Mouse (Mus musculus) retina, embryonic 14.5 days (tissue): Measurements from ENCODE around the gene Spats1.
"Not testable (repeated sequence)": the region's sequence is repeated elsewhere in the genome, so short reads cannot be mapped to it uniquely, and the experiment has no call there.

ENCODE experiments used
- DNase-seq: peaks from one replicate; pipeline ENCODE4 v3.0.0-alpha.2; 2015; ENCODE audit warnings: low spot score

The Spats1 gene

DNA sequence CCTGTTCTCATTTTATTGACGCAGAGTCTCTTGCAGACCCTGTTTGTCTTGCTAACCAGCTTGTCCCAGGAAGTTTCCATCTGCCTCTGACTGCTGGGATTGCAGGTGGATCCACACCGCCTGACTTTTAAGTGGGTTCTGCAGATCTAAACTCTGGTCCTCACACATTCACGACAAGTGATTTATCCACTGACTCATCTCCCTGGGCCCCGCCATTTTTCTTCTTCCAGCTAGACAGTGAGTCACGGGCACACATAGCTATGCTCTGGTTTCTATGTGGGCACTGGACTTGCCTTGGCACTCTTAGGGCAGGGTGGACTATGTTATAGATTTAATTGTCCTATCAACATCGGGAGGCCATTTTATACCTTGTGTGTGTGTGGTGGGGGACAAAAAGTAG, 14.5 kb upstream of the Spats1 start:
- no peak for DNase-seq

DNA sequence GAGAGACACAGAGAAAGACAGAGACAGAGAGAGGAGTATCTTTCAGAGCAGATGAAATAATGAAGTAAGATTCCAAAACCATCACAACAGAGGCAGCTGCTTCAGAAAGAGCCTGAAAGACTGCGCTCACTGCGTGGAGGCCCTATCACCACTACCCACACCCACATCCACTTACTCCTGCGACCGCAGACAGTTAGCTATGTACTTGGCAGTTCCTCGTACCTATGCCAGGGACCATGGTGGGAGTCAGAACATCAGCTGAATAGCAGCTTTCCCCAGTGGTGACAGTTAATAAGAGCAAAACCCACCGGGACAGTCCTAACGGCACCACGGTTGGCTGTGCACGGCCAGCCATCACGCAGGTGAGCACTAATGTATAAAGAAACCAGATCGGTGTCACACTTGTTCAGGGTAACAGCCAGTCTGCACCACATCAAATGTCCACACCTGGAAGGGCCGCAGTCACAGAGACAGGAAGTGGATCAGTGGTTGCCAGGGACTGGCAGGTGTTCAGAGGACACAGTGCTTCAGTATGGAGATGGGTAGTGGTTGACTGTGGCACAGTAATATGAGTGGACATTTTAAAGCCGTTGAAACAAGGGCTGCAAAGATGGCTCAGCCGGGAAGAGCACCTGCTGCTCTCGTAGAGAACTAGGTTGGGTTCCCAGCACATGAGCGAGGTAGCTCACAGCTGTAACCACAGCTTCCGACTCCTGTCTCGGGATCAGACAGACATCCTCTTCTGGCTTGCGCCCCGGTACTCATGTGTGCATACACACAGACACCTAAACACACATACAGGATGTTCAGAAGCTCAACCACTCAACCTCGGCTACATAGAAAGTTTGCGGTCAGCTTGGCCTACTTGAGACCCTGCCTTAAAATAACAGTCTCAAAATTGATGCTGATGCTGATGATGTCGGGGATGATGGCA, 13.4 kb upstream of the Spats1 start:
- no peak for DNase-seq

DNA sequence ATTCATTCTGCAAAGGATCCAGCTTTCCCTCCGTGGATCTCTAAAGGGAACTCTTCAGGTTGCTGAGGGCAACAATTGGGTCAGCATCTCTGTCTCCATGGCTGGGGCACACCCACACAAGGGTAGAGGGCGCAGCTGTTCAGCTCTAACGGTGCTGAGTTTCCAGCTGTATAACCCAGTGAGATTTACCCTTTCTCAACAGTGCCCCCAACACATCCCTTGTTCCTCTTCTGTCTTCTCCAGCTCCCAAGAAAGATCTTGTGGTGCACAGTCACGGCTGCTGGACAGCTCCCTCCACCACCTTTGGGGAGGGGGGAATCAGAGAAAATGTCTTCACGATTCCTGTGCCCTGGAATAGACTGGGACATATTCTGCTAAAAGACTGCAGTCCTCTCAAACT, 12.0 kb upstream of the Spats1 start:
- DNase-seq: peak; percentile 19

DNA sequence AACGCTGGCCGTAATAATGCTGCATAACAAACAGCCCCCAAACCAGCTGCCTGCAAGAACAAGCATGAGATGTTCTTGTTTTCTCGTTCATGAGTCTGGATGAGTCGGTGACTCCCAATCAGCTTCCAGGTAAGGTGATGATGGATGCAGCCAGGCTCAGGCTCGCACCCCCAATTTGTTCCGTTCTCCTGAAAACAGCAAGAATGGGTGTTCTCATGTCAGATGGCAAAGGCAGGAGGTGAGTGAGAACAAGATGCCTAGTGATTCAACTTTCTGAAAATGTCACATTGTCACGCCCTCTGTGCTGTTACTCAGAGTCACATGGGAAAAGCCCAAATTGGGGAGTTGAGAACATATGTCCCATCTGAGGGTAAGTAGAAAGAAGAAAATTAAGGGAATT, 10.4 kb upstream of the Spats1 start:
- no peak for DNase-seq

DNA sequence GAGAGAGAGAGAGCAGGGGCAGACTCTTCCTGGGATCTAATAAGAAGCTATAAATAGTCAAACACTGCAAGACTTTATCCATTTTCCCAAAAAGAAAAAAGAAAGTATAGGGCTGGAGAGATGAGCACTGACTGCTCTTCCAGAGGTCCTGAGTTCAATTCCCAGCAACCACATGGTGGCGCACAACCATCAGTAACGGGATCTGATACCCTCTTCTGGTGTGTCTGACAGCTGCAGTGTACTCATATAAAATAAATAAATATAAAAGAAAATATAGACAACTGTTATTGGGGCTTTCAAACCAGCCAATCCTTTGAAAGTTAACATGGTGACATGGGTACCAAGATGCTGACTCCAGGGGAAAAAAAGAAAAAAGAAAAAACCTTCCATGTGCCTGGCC, 5.2 kb upstream of the Spats1 start:
- DNase-seq: no peak

DNA sequence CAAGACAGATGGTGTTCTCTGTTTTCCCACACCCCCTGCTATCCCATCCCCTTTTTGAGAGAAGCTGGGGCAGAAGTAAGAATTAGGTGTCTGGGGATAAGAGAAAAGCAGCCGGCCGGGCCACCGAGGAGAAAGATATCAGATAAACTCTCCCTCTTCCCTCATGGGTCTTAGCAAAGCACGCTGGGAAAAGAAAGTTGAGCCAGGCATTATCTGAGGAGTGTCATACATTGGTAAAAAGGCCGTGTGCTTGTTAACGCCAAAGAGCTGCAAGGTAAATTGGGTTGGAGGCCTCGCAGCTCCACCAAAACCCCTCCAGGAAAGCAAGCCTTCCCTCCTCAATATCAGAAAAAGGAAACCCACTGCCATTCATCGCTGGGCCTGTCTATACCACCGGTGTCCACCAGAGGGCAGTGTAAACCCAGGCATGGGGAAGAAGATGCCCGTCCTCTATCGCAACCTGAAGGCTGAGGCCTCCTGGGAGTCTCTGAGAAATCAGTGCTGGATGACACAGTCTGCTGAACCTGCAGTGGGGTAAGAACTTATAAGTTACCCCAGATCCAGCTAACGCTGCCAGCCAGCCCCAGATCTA, 3.1 kb upstream of the Spats1 start:
- DNase-seq: peak; percentile 92

DNA sequence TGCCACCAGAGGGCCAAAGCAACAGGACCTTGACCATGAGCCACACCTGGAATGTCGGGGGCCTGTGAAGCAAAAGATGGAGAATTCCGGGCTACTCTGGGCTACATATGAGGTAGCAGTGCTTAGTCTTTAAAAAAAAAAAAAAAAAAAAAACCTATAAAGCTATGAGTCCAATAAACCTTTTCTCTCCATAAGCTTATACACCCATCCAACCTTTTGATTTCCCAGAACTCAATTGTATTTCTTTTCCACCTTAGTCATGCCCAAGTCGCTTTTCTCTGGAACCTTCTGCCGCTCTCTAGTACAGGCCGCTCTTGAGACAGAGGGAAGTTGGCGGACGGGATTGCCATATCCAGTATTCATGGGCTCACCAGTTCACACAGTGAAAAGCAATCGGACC, 1.1 kb downstream of the Spats1 start:
- no peak for DNase-seq

DNA sequence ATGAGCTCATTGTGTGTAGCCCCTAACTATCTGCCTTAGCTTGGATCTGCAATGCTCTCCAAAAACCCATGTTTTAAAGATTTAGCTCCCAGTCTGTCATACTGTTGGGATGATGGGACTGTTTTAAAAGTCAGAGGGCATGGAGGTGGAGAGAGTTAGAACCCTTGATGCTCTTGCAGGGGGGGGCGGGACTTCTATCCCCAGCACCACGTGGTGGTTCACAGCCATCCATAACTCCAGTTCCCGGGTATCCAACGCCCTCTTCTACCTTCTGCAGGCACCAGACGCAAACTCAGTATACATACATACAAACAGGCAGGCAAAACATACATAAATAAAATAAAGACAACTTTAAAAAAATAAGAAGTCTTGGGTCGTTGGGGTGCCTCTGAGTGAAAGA, 1.5 kb downstream of the Spats1 start:
- no peak for DNase-seq

DNA sequence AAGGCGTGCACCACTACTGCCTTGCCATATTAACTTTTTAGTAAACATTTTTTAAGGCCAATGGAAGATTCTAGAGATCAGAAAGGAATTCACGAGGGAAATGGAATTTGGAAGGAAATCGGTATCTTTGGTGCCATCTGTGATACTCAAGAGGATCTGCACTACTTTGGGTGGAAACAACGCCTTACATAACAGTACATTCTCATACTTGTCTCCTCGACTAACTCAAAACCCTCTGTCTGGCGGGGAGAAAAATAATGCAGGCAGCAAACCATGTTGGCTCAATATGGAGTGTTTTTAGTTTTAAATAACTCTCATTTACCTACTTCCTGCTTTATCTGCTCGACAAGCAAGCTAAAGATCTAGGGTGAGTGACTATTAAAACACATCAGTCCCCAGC, 4.5 kb downstream of the Spats1 start:
- no peak for DNase-seq

DNA sequence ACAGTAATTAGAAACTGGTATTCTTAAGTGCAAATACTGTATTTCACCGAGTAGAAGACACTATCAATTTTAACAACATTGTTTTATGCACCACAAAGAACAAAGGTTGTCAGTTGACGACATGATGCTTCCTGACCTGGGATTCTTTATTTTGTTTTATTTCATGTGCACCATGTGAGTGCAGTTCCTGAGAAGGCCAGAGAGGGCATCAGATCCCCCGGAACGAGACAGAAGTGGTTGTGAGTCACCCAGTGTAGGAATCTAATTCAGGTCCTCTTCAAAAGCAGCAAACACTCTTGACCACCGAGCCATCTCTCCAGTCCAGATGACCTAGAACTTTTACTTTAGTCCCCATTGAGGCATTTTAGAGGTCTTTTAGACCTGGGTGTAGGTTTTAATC, 6.9 kb downstream of the Spats1 start:
- DNase-seq: no peak

DNA sequence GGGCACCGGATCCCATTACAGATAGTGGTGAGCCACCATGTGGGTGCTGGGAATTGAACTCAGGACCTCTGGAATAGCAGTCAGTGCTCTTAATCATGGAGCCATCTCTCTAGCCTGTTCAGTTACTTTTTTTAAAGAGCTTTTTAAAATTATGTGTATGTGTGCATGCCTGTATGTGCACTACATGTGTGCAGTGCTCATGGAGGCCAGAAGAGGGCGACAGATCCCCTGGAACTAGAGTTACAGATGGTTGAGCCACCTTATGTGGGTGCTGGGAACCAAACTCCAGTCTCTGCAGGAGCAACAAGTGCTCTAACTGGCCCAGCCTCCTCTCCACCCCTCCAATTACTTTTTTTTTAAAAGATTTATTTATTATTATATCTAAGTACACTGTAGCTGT, 8.5 kb downstream of the Spats1 start:
- DNase-seq: no peak

DNA sequence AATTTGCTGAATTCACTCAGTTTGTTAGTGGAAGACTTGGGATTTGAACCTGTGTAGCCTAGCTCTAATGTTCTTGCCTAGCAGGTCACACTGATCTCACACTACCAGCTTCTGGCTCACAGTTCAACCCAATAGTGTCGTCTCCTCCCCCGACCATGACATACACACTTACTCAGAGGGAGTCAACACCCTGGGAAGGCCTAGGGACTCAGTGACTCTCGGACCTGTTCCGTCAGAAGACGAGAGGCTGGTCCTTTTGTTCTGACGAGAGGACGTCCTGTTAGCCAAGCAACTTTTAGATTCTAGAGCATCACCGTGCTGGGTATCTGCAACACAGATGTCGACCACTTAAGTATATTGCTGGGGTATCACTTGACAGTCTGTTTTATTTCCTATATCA, 11.0 kb downstream of the Spats1 start:
- DNase-seq: no peak

DNA sequence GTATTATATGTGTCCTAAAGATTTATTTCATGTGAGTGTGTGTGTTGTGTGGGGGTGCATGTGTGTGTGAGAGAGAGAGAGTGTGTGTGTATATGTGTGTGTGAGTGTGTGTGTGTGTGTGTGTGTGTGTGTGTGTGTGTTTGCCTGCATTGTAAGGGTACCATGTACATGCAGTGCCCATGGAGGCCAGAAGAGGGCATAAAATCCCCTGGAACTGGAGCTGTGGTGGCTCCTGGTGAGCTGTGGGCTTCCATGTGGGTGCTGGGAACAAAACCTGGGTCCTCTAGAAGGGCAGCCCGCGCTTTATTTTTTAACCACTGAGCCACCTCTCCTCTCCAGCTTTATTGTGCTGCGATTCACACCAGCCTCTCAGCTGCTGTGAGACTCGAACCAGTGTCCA, 12.7 kb downstream of the Spats1 start:
- DNase-seq: no peak

DNA sequence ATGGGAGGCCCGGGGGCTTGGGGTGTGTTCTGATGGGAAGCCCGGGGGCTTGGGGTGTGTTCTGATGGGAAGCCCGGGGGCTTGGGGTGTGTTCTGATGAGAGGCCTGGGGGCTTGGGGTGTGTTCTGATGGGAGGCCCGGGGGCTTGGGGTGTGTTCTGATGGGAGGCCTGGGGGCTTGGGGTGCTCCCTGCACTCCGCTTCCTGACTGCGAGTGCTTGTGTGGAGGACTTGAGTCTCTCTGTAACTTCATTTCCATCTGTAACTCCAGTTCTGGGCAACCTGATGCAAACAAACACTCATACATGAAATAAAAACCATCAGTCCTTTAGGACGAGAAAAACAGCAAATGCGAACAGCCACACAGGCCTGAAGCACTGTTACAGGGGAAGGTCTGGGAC, 16.2 kb downstream of the Spats1 start:
- DNase-seq: no peak

DNA sequence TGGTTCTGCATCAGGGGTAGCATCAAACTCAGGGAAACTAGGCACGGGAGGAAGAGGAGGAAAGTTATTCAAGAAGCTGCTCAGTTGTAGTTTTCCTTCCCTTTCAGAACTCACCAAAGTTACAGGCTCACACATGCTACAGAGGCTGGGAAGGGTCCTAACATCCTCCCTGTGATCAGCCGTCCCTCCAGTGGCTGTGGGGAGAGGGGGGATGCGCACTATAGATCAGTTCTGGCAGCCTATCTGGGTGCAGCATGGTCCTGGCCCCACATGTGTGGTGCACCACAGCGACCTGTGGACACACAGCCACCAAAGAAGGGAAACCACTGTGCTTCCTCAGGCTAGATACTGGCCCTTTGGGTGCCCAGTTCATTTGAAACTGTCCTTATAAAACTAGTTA, 16.7 kb downstream of the Spats1 start:
- no peak for DNase-seq

DNA sequence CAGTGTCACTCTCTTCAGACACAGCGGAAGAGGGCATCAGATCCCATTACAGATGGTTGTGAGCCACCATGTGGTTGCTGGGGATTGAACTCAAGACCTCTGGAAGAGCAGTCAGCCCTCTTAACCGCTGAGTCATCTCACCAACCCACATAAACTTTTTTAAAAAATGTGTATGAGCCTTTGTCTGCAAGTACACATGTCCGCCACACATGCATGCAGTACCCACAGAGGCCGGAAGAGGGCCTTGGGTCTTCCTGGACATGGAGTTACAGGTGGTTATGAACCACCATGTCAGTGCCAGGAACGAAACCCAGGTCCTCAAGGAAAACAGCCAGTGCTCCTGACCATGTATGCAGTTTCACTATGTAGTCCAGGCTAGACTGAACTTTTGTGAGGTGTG, 17.7 kb downstream of the Spats1 start:
- no peak for DNase-seq

DNA sequence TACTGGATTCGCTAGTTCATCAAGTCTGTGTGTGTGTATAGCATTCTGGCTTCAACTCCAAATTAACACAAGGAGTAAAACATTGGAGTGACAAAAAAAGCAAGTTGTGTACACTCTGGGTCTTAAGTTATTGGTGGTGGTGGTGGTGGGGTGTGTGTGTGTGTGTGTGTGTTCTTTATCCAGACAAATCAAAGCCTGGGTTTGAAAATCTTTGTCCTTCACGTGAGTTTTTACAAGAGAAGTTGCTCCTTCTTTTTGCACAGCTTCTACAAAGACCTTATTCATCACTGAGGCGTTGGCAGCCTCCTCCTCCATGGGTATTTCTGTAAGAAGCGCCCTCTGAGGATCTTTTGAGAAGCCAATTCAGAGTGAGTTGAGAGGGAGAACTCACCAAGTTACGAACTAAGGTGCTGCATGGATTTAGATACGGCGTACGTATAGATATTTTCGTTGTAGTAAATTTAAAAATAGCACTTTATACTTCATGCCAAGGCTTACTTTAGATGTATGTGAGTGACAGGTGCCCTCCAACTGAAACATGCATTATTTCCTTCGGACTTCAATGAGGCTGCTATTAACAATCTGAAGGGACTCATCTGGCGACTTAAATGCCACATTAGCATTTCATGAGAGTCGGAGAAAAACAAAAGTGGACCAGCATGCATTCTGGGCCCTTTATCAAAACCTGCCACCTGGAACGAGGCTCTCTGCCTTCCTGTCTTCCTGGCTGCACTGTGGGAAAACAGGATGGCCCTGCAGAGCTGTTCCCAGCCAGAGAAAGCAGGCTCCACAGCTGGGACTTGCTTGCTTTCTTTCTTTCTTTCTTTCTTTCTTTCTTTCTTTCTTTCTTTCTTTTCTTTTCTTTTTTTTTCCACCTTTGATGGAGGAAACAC, 18.7 kb downstream of the Spats1 start:
- DNase-seq: no peak

DNA sequence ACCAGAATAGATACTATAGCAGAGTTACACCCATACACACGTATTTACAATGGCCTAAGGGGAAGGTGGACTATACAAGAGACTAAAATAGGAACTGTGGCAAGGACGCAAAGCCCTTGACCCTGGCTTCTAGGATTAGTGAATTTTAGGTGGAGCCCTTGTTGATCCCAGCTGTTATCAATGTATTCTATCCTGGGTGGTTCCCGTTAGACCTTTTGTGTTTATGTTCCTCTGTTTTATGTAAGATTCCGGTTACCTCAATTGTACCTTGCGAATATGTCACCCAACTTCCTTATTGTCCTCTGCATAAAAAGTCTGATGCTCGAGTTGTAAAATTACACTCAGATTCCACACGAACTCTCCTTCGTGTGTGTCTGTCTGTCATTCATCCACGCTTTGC, 19.4 kb downstream of the Spats1 start:
- not testable (repeated sequence) for DNase-seq

DNA sequence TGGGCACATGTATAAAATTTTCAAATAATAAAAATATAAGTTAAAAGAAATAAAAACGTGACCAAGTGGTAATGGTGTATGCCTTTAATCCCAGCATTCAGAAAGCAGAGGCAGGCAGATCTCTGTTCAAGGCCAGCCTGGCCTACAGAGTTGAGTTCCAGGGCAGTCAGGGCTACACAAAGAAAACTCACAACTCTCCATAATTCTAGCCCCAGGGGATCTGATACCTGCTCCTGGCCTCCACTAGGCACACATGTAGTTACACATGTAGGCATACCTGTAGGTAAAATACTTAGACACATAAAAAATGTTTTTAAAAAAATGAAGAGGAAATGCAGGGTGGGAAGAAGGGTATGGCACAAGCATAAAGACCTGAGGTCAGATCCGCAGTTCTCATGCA, 20.4 kb downstream of the Spats1 start:
- DNase-seq: no peak

DNA sequence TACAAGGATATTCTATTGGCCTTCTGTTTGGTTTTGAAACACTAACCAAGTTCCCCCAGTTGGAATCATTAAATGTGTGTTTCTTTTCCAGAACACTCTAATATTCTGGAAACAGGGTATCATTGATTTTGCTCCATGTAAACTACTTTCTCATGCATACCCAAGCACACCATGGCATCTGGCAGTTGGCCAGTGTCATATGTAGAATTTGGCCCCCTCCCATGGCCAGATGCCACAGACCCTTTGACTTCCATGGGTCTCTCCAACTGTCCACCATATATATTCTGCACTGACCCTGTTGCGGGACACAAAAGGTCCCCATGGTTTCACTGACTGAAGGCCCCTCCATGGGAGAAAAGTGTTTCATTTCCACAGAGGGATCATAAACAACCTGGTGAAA, 22.9 kb downstream of the Spats1 start:
- DNase-seq: no peak

DNA sequence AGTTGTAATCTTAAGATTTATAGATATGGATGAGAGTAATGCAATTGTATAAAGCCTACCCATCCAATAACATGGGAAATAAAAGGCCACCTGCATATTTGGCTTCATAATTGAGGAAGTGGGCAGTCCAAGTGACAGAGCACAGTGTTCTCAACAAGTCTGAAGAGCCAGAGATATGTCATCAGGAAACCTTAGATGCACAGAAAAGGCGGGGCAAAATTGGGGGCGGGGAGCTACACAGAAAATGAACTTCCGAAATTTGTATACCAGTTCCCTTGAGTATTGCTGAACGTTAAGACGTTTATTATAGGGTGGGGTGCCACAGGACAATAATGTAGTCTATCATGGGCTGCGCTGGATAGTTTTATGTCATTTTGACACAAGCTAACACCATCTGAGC, 25.1 kb downstream of the Spats1 start:
- DNase-seq: no peak

DNA sequence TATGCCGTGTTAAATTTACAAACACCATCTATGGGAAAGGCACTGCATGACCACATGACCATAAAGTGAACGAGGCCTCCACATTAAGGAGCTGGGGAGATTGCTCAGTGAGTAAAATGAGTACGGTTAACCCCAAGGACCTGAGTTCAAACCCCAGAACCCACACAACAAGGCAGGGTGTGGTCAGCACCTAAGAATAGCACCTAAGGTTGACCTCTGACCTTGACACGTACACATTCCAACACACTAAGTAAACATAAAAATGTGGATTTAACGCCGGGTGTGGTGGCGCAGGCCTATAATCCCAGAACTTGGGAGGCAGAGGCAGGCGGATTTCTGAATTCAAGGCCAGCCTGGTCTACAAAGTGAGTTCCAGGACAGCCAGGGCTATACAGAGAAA, 25.6 kb downstream of the Spats1 start:
- DNase-seq: no peak

DNA sequence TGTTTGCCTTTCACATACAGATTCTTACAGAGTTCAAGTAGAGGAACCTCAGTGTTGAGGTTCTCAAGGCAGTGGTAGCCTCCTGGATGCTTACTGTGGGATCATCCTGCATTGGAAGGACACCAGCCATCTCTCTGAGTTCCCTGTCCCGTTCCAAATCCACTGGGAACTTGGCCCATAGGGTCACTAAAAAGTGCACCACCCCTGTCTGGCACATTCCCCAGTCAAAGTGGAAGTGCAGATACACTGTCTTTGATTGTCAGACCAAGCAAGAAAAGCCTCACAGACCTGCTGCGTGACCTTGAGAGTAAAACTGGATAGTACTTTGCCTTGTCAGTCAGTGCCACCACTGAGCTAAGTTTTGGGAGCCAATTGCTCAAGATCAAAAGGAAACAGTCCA, 28.2 kb downstream of the Spats1 start:
- no peak for DNase-seq
